Mouse (Mus musculus): ENCODE measurements around the gene Ifna9. TPM values are rescaled to one million over a fixed set of nuclear protein-coding genes. Genes with fewer than 3 reads are reported as not detected.
"Not testable (repeated sequence)": the region's sequence is repeated elsewhere in the genome, so short reads cannot be mapped to it uniquely, and the experiment has no call there.

Gene Ifna9
- not detected for total RNA-seq (2021)

DNA sequence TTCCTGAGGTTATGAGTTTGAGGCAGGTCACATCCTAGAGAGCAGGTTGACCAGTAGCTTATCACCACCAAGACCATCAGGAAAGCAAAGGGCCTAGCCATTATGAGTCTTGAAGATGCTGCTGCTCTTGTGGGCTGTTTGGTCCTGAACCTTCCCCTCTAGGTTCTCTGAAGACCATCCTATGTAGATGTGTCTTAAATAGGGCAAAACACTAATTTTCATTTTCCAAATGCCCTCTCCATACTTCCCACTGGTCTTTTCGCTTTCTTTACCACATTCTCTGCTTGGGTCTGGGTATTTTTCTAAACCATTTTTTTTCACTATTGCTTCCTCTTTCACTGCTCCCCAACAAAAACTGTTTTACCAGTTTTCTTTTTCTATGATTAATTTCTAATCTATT lies at the start of gene Ifna9:
Gene Ifna9 (minus strand): TSS at position 101 of the 400 bp plus-strand sequence.
- DNase-seq (ENCODE audit: extremely low spot score in 1 of 2, low spot score in 2 of 2) = no peak
- intact Hi-C loops (cut with DNase I) = no loop called here

DNA sequence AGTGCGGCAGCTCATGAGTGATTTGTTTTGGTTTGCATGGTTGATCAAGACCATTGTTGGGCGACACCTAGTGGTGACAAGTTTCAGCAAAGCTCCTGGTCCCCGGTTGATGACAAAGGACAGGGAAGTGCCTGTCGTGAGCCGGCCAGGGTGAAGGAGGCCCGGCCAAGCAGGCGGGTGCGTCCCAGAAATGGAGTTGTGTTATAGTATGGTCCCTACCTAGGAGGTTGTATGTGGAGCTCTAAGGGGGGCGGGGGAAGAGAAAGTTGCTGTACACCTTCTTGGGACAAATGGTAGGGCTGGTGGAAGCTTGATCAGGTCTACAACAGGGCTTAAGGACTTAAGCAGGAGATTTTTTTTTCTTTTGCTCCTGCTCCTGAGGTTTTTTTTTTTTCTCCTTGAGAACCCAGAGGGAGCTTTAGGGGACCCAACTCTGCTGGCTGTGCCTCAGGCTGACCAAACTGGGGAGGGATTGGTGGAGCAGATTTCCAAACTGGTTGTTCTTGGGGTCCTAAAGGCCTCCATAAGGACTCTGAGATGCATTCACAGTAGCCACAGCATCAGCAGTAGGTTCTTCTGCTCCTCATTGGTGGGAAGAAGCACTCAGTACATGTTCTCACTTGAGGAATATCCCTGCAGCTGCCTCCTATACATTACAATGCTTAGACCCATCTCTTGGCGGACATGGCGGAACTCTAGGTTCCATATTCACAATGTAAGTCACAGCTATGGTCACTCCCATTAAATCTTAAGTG lies 49.1 kb upstream of the Ifna9 start:
- peak; percentile 79 to 97 for DNase-seq (ENCODE audit: extremely low spot score in 1 of 2, low spot score in 2 of 2)
- intact Hi-C loops (cut with DNase I) = no loop called here

DNA sequence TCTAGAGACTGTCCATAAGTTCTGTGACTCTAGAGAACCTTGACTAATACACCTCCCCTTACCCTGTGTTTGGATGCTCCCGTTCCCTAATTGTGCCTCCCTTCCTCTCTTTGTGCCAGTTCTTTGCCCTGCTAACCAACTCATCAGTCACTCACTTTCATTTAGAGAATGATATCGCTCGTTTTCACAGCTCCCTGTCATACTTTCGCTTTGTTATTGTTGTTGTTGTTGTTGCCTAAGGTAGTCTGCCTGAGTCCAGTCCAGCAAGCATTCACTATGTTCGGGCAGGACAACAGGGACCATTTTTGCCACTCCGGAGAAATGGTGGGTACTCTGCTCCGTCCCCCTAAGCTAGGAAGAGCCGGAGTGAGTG lies 48.5 kb upstream of the Ifna9 start:
- intact Hi-C loops (cut with DNase I) = no loop called here
- DNase-seq (ENCODE audit: extremely low spot score in 1 of 2, low spot score in 2 of 2) = no peak

DNA sequence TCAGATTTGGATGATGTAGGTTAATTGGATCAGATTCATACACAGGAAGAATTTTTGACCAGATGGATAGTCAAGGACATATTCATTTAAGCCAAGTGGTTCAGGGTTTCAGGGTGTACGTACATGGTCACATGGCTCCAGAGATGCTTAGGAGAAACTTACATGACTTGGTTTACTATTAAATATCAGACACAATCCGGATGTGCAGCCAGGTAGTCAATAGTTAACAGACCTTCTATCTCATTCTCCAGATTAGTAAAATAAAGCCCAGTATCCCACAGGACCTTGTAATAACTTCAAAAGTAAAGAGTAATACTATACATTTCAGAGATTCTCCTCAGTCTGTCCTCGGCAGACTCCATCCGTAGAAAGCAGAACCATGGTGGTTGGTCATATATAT lies 42.1 kb upstream of the Ifna9 start, which contains the start of gene C87499:
Gene C87499 (minus strand): TSS at position 101 of the 400 bp plus-strand sequence.
- intact Hi-C loops (cut with DNase I) = no loop called here
- no peak for DNase-seq (ENCODE audit: extremely low spot score in 1 of 2, low spot score in 2 of 2)

DNA sequence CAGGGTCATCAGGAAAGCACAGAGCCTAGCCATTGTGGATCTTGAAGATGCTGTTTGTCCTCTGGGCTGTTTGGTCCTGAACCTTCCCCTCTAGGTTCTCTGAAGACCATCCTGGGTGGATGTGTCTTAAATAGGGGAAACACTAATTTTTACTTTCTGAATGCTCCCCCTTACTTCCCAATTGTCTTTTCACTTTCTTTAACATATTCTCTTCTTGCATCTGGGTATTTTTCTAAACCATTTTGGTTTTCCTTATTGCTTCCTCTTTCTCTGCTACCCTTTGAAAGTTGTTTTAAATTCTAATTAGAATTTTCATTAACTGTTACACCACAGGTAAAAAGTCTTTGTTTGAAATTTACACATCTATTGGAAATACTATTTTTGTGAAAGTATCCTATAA lies 11.1 kb upstream of the Ifna9 start, which contains the start of gene Ifna12:
Gene Ifna12 (minus strand): TSS at position 101 of the 400 bp plus-strand sequence.
- intact Hi-C loops (cut with DNase I) = no loop called here
- no peak for DNase-seq (ENCODE audit: extremely low spot score in 1 of 2, low spot score in 2 of 2)

DNA sequence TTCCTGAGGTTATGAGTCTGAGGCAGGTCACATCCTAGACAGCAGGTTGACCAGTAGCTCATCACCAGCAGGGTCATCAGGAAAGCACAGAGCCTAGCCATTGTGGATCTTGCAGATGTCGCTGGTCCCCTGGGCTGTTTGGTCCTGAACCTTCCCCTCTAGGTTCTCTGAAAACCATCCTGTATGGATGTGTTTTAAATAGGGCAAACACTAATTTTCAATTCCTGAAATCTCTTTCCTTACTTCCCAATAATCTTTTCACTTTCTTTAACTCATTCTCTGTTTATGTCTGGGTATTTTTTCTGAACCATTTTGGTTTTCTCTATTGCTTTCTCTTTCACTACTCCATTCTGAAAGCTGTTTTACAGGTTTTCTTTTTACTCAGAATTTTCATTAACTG lies 20.5 kb downstream of the Ifna9 start, which contains the start of gene Ifna14:
Gene Ifna14 (minus strand): TSS at position 101 of the 400 bp plus-strand sequence.
- intact Hi-C loops (cut with DNase I) = no loop called here

DNA sequence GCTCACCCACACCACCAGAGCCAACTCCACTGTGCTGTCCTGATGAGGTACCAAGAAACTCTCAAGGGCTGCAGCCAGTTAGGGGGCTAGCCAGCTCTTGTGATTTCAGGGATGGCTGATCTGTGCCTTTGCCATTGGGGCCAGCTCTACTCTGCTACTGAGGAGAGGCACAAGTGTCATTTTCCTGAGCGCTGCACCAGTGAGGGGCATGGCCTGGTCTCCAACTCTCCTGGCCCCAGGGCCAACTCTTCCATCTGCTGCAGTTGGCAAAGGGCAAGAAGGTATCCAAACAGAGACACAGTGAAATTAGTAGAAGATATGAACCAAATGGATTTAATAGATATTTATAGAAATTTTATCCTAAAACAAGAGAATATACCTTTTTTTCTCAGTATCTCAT lies 30.4 kb downstream of the Ifna9 start:
- no peak for DNase-seq (ENCODE audit: extremely low spot score in 1 of 2, low spot score in 2 of 2)
- intact Hi-C loops (cut with DNase I) = no loop called here

More for the DNA sequence above, 20.5 kb downstream of the Ifna9 start, which contains the start of gene Ifna14:
- DNase-seq (ENCODE audit: extremely low spot score in 1 of 2, low spot score in 2 of 2) = no peak

DNA sequence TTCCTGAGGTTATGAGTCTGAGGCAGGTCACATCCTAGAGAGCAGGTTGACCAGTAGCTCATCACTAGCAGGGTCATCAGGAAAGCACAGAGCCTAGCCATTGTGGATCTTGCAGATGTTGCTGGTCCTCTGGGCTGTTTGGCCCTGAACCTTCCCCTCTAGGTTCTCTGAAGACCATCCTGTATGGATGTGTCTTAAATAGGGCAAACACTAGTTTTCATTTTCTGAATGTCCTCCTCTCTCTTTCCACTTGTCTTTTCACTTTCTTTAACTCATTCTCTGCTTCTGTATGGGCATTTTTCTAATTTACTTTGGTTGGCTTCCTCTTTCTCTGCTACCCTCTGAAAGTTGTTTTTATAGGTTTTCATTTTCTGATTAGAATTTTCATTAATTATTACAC lies 34.0 kb downstream of the Ifna9 start, which contains the start of gene Ifna15:
Gene Ifna15 (minus strand): TSS at position 101 of the 400 bp plus-strand sequence.
- intact Hi-C loops (cut with DNase I); DNase-seq (ENCODE audit: extremely low spot score in 1 of 2, low spot score in 2 of 2): not testable (repeated sequence)

DNA sequence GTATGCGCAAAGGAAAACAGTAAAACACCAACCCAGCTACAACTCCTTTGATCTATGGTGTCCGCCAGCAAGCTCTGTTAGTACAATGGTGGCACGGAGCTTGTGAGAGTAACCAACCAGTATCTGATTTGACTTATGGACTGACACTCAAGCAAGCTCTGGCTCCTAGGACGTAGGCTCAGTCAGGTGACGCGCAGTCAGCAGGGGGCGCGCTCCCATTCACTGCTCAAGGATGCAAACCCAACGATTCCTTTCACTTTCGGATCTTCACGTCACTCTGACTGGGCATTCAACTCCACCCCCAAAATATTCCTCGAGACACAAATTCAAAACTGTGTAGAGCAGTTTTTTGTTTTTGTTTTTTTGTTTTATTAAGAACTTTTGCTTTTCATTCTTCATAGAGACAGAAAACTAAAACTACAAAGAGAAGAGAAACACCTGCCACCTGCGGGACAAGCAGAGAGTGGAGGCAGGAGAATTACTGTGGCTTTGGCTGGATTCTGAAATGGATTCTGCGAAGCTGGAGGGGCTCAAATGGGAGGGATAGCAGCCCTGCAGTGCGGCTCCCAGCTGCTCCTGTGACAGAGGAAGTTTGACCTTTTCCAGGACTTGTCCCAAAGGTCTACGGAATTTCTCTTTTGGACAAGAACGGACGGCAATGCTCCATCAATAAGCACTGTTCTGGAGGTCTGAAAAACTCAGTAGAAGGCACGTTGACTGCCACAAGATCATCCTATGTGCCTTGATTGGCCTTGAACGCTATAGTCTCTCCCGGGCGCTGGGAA lies 41.8 kb downstream of the Ifna9 start:
- peak; percentile 40 to 76 for DNase-seq (ENCODE audit: extremely low spot score in 1 of 2, low spot score in 2 of 2)
- intact Hi-C loops (cut with DNase I) = no loop called here

DNA sequence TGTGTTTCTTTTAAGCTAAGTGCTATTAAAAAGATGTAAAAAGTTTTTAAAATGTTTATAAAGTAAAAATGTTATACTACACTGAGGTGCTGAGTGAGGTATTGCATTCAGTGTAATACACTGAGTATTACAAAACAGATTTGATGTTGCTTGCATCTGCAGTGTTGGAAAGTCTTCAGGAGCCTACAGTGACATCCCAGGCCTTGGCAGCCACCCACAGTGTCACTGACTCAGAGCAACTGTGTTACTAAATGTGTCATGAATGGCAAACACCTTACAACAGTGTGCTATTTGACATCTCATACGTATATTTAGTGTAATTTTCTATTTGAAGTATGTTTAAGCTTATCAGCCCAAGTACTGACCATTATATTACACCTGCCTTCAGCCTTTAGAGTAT lies 44.2 kb downstream of the Ifna9 start:
- DNase-seq (ENCODE audit: extremely low spot score in 1 of 2, low spot score in 2 of 2) = no peak
- intact Hi-C loops (cut with DNase I) = loop anchor here (10.0 kb wide), 1 partner anchor 513 kb away; the partner anchor contains the start of gene Mllt3

DNA sequence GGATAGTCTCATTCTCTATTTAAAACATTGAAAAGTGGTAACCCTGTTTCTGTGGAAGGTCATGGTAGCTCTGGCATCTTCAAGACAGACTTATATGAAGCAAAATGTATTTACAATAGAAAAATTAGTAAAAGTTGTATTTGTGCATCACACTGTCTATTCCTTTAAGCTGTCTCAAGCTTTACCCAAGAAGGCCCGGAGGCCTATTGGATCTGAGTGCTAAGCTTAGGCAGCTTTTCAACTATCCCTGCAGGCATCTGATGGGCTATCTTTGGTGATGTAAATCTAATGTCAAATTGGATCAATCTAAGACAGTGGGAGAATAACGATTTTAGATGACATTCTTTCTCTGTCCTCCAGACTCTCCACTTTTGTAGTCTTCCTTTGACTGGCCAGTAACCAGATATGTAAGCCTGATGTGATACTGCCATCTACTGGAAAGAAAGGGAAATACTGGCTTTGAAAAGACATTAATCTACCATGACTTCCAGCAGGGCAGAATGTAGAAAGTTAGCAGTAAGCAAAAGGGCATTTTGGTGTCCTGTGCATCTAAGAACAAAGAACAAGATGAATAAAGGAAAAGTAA lies 48.4 kb downstream of the Ifna9 start:
- DNase-seq (ENCODE audit: extremely low spot score in 1 of 2, low spot score in 2 of 2) = peak in 1 of 2 experiments; percentile 79
- intact Hi-C loops (cut with DNase I) = loop anchor here (5.0 to 10.0 kb wide), 2 partner anchors 509 to 1176 kb away; partner anchors contain the start of gene Mllt3

Other genes starting within 250 kb of the Ifna9 start
- 1 to 10 TPM; 2.8 to 3.5 TPM for gene Hacd4, start 153.5 kb downstream of the Ifna9 start, total RNA-seq (2021)
- gene Ifnb1, start 69.6 kb downstream of the Ifna9 start, total RNA-seq (2021) = not detected
- gene Ifna15, start 34.1 kb downstream of the Ifna9 start, total RNA-seq (2021) = not detected
- gene Ifna14, start 20.6 kb downstream of the Ifna9 start, total RNA-seq (2021) = not detected
- gene Ifna12, start 11.0 kb upstream of the Ifna9 start, total RNA-seq (2021) = not detected
- gene C87499, start 42.0 kb upstream of the Ifna9 start, total RNA-seq (2021) = not detected
- not detected for gene Ifna13, start 52.1 kb upstream of the Ifna9 start, total RNA-seq (2021)
- not detected for gene Ifna16, start 84.5 kb upstream of the Ifna9 start, total RNA-seq (2021)
- not detected for gene Ifna2, start 91.5 kb upstream of the Ifna9 start, total RNA-seq (2021)
- not detected for gene Ifnab, start 99.0 kb upstream of the Ifna9 start, total RNA-seq (2021)
- 1 to 10 TPM; 1.8 to 2.0 TPM for gene Gm26566, start 129.4 kb upstream of the Ifna9 start, total RNA-seq (2021)
- gene Klhl9, start 130.1 kb upstream of the Ifna9 start, total RNA-seq (2021) = 100 to 1,000 TPM; 105 to 107 TPM
- not detected for gene Gm13271, start 162.5 kb upstream of the Ifna9 start, total RNA-seq (2021)
- gene Gm13283, start 167.7 kb upstream of the Ifna9 start, total RNA-seq (2021) = not detected
- gene Gm13290, start 181.4 kb upstream of the Ifna9 start, total RNA-seq (2021) = not detected
- gene Gm13289, start 184.5 kb upstream of the Ifna9 start, total RNA-seq (2021) = not detected
- gene Gm13272, start 187.5 kb upstream of the Ifna9 start, total RNA-seq (2021) = not detected
- not detected for gene Ifnz, start 189.7 kb upstream of the Ifna9 start, total RNA-seq (2021)
- gene Gm13276, start 193.3 kb upstream of the Ifna9 start, total RNA-seq (2021) = not detected
- not detected for gene Gm13277, start 196.2 kb upstream of the Ifna9 start, total RNA-seq (2021)
- not detected for gene Gm13278, start 199.2 kb upstream of the Ifna9 start, total RNA-seq (2021)
- not detected for gene Gm13275, start 202.1 kb upstream of the Ifna9 start, total RNA-seq (2021)
- gene Gm13279, start 205.0 kb upstream of the Ifna9 start, total RNA-seq (2021) = not detected
- gene Gm13285, start 207.3 kb upstream of the Ifna9 start, total RNA-seq (2021) = not detected
- not detected for gene Gm13287, start 210.9 kb upstream of the Ifna9 start, total RNA-seq (2021)
- gene Gm13288, start 213.1 kb upstream of the Ifna9 start, total RNA-seq (2021) = not detected
- gene Ifna7, start 223.8 kb upstream of the Ifna9 start, total RNA-seq (2021) = not detected
- not detected for gene Ifna11, start 227.6 kb upstream of the Ifna9 start, total RNA-seq (2021)
- gene Ifna6, start 235.0 kb upstream of the Ifna9 start, total RNA-seq (2021) = not detected
- not detected for gene Ifna5, start 243.1 kb upstream of the Ifna9 start, total RNA-seq (2021)
- gene Ifna4, start 249.5 kb upstream of the Ifna9 start, total RNA-seq (2021) = not detected